Mouse (Mus musculus) spleen, adult 2 months (tissue): ENCODE data around the gene Fam172a.

Source experiments
- CTCF ChIP-seq: fragments of 200-500 bp; IDR thresholded peaks from 2 replicates; pipeline ENCODE4 v1.5.1; 2011; ENCODE audit warnings: mild to moderate bottlenecking, inconsistent platforms; ENCODE audit not compliant: insufficient read depth, insufficient read length, insufficient replicate concordance; ENCODE audit errors: extremely low read depth
- POLR2A ChIP-seq: fragments of 200-500 bp; IDR thresholded peaks from 2 replicates; pipeline ENCODE4 v1.6.1; 2011; ENCODE audit warnings: low read depth, low read length, inconsistent platforms

- TF ChIP-seq POLR2A: no peak
- no peak for TF ChIP-seq CTCF
Measured at GRCm38 (mm10) chr13:77717499-77717898, 15.7 kb downstream of the Fam172a start.
